Mouse (Mus musculus) stomach, postnatal 0 days (tissue): ENCODE results near the gene Rnft2. TPM values are rescaled to one million over a fixed set of nuclear protein-coding genes. Genes with fewer than 3 reads are reported as not detected.
A peak's percentile ranks its signal among the peaks of the same experiment; 100 is the strongest.

Experiments used
- ATAC-seq: fragments of 200-750 bp; cut with Nextera tagmentation; 2 replicates; pipeline ENCODE4 v1.8.0; 2017; ENCODE audit not compliant: low FRiP score, low TSS enrichment
- DNase-seq: peaks from one replicate; pipeline ENCODE4 v3.0.0-alpha.2; 2016; ENCODE audit warnings: low spot score
- H3K27ac ChIP-seq: fragments of 300-500 bp; sonication (generic); replicated peaks from 2 replicates; pipeline ENCODE4 v1.5.1; 2014; ENCODE audit warnings: mild to moderate bottlenecking, control low read depth
- H3K27me3 ChIP-seq: fragments of 300-500 bp; sonication (generic); 2 replicates; pipeline ENCODE4 v1.6.1; 2014; ENCODE audit warnings: low read length; ENCODE audit not compliant: control insufficient read depth, insufficient read depth
- H3K36me3 ChIP-seq: fragments of 300-500 bp; sonication (generic); 2 replicates; pipeline ENCODE4 v1.6.1; 2014; ENCODE audit warnings: low read length, mixed read lengths; ENCODE audit not compliant: control insufficient read depth, insufficient read depth
- H3K4me1 ChIP-seq: fragments of 300-500 bp; sonication (generic); replicated peaks from 2 replicates; pipeline ENCODE4 v1.6.1; 2014; ENCODE audit warnings: antibody characterized with exemption; ENCODE audit not compliant: control insufficient read depth, insufficient read depth
- H3K4me2 ChIP-seq: fragments of 300-500 bp; sonication (generic); replicated peaks from 2 replicates; pipeline ENCODE4 v1.6.1; 2014; ENCODE audit warnings: low read depth, mild to moderate bottlenecking, control low read depth, moderate library complexity
- H3K4me3 ChIP-seq: fragments of 300-500 bp; sonication (generic); 2 replicates; pipeline ENCODE4 v1.5.1; 2014; ENCODE audit warnings: low read depth, low read length, control low read depth
- H3K9ac ChIP-seq: fragments of 300-500 bp; sonication (generic); 2 replicates; pipeline ENCODE4 v1.6.1; 2014; ENCODE audit warnings: mild to moderate bottlenecking, low read length, control low read depth, mixed read lengths
- H3K9me3 ChIP-seq: fragments of 300-500 bp; sonication (generic); 2 replicates; pipeline ENCODE4 v1.6.1; 2016; ENCODE audit warnings: low read length; ENCODE audit not compliant: control insufficient read depth
- CTCF ChIP-seq: IDR thresholded peaks from 2 replicates; pipeline ENCODE4 v1.5.1; 2016; ENCODE audit warnings: antibody characterized with exemption, low read depth, mild to moderate bottlenecking, moderate library complexity
- EP300 ChIP-seq: optimal IDR thresholded peaks from 2 replicates; pipeline ENCODE3; 2016; ENCODE audit warnings: antibody characterized with exemption
- WGBS: fragments of 180-500 bp; shearing (Covaris S2); extraction: QIAGEN DNeasy Blood & Tissue Kit; methylation state at CpG from one replicate; pipeline ENCODE4 v1.1.7; 2014; 5-methylcytosine and 5-hydroxymethylcytosine counted together
- polyA plus RNA-seq: library from polyadenylated mRNA; unstranded; fragments of >200 nt; fragmentation: Nextera tagmentation; extraction: Ambion mirVana; gene quantifications from 2 replicates; pipeline ENCODE4 v1.2.1, GENCODE M21; 2015

Gene Rnft2
- polyA plus RNA-seq, 1 experiment from 2014 or later, result 0.62 TPM

DNA sequence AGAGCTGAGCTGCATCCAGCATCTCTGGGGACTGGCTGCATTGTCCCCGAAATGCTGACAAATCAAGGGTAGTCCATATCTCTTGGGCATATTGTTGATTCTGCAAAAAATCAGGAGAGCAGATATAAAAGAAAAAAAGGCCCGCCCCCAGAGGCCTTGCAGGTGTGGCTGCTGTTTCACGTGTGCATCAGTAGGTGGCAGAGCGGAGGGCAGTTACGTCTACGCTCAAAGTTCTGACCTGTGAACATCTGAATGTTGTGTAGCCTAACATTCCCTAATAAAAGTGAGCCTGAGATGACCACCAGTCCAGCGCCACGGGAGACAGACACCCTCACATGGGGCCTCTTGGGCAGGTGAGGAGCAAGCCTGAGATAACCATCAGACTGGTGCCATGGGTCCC lies 21.4 kb upstream of the Rnft2 start:
- no peak for ATAC-seq
- 31% methylated on average over 8 of the region's 8 CpGs for WGBS
- Histone ChIP-seq H3K4me2 (no peak overlapping the region), H3K4me3 (no peak overlapping the region), H3K9ac (no peak overlapping the region), H3K27me3 (no peaks in the 10 kb centered on the region), H3K9me3 (no peaks in the 10 kb centered on the region), H3K4me1 (no peaks in the 10 kb centered on the region), H3K36me3 (no peaks in the 10 kb centered on the region), H3K27ac (no peak overlapping the region)
- peak; percentile 42 for DNase-seq
- TF ChIP-seq EP300, result no peak
- TF ChIP-seq CTCF, result peak; percentile 64

DNA sequence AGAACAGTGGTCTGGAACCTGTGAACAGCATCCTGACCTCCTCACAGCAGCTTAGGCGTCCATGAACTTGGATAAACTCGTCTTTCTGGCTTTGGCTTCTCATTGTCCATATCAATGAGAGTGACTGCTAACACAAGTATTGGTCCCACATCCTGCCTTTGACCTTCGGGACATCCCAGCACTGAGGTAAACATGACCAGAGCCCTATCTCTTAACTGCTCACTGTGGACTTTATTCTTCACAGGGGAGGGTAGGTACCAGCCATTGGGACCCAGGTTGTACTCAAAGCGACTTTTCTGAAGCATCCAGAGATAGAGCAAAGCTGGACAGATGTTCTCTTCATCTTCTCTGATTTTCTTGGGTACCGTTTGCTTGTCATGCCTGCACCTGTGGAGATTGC lies 20.4 kb upstream of the Rnft2 start:
- Histone ChIP-seq H3K9me3 (no peaks in the 10 kb centered on the region), H3K9ac (no peak overlapping the region), H3K27me3 (no peaks in the 10 kb centered on the region), H3K4me3 (no peak overlapping the region), H3K27ac (no peak overlapping the region), H3K36me3 (peaks cover 3% of the 10 kb centered on the region; the same call in 1 of the 2 replicates), H3K4me1 (no peaks in the 10 kb centered on the region), H3K4me2 (no peak overlapping the region)
- no peak for TF ChIP-seq EP300
- TF ChIP-seq CTCF, result no peak
- ATAC-seq (no peak), DNase-seq (no peak)
- 62% methylated on average over 5 of the region's 5 CpGs for WGBS

DNA sequence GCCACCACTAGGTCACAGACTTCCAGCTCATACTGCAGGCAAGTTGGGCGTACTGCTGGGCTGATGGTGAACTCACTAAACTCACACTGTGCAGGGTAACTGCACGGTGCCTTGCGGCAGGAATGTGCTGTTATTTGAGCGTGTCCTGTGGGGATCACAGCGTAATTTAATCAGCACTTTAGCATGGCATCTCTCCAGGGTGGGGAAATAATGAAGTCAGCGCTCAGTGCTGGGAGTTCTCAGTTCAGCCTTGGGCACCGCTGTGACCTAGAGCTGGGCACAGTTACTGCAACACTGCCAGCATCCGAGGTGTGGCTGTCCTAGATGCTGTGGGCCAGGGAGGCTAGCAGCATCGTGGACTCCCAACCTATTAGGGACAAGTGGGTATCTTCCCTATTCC lies 19.4 kb upstream of the Rnft2 start:
- TF ChIP-seq CTCF, result no peak
- no peak for TF ChIP-seq EP300
- no peak overlapping the region for H3K4me2 ChIP-seq
- no peaks in the 10 kb centered on the region for H3K27me3 ChIP-seq
- no peaks in the 10 kb centered on the region for H3K9me3 ChIP-seq
- 80% methylated on average over 9 of the region's 9 CpGs for WGBS
- H3K27ac ChIP-seq, result no peak overlapping the region
- ATAC-seq, result no peak
- H3K4me1 ChIP-seq, result no peaks in the 10 kb centered on the region
- no peak overlapping the region for H3K4me3 ChIP-seq
- no peak for DNase-seq
- H3K9ac ChIP-seq, result no peak overlapping the region
- peaks cover 3% of the 10 kb centered on the region; the same call in 1 of the 2 replicates for H3K36me3 ChIP-seq

DNA sequence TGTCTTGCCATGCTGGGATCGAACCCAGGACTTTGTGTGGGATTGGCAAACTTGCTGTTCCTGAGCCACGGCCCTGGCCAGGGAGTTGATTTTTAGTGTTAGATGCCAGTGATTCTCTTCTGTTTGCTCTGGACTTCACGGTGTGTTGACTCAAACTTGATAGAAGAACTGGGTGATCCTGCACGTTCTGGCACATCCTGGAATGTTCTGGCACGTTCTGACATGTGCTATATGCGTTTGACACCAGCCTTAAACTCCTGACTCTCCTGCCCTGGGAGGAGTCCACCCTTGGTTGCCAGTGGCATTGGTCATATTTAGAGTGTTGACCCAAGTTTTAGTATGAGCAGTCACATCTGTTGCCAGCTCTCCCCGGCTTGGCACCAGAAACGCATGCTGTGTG lies 17.5 kb upstream of the Rnft2 start:
- no peak for DNase-seq
- no peaks in the 10 kb centered on the region for H3K27me3 ChIP-seq
- no peak for ATAC-seq

DNA sequence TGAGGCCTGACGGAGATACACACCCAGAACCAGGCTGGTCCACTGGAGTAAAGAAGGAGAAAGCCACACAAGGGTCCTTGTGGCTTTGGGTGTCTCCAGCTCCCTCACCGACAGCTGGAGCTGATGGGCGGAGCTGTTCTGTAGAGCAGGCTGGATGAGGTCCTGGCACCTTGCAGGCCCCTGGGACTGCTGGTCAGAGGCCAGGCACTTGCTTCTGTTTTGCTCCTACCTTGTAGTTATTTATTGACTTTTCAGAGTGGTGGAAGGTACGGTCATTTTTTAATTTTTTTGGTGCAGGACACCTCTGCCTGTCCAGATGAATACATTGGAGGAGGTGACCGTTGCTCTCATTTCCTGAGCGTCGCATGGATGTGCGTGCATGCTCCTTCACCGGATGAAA lies 16.3 kb upstream of the Rnft2 start:
- H3K4me1 ChIP-seq, result no peaks in the 10 kb centered on the region
- TF ChIP-seq EP300 (no peak), CTCF (no peak)

More for the DNA sequence above, 17.5 kb upstream of the Rnft2 start:
- Histone ChIP-seq H3K27ac (no peak overlapping the region), H3K9me3 (no peaks in the 10 kb centered on the region), H3K4me3 (no peak overlapping the region), H3K4me1 (no peaks in the 10 kb centered on the region), H3K36me3 (peaks cover 6% of the 10 kb centered on the region; the same call in 1 of the 2 replicates), H3K9ac (no peak overlapping the region), H3K4me2 (no peak overlapping the region)
- TF ChIP-seq CTCF (no peak), EP300 (no peak)
- 77% methylated on average over 8 of the region's 8 CpGs for WGBS

DNA sequence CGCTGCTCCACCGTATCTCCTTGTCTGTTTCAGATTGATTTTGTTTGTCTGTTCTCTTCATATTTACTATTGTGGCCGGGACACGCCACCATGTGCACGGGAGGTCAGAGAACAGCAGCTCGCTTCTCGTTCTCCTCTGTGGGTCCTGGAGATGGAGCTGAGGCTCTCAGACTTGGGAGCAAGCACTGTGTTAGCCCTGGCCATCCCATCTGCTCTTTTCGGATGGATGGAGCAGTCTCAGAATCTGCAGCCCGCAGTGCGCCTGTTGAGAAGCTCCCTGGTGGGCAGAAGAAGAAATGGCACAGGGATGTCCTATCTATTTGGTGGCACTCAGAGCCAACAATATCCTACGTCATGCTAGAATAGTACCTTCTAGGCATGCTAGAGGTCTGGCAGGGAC lies 15.7 kb upstream of the Rnft2 start:
- no peak overlapping the region for H3K4me3 ChIP-seq
- H3K36me3 ChIP-seq, result peaks cover 11% of the 10 kb centered on the region
- ATAC-seq (no peak), DNase-seq (no peak)
- no peak overlapping the region for H3K27ac ChIP-seq
- WGBS, result 87% methylated on average over 11 of the region's 11 CpGs
- no peaks in the 10 kb centered on the region for H3K9me3 ChIP-seq
- no peak overlapping the region for H3K4me2 ChIP-seq
- H3K9ac ChIP-seq, result no peak overlapping the region
- no peaks in the 10 kb centered on the region for H3K4me1 ChIP-seq
- H3K27me3 ChIP-seq, result no peaks in the 10 kb centered on the region
- TF ChIP-seq CTCF (no peak), EP300 (no peak)

More for the DNA sequence above, 16.3 kb upstream of the Rnft2 start:
- Histone ChIP-seq H3K9ac (no peak overlapping the region), H3K27me3 (no peaks in the 10 kb centered on the region), H3K4me2 (no peak overlapping the region), H3K27ac (no peak overlapping the region), H3K4me3 (no peak overlapping the region), H3K9me3 (no peaks in the 10 kb centered on the region), H3K36me3 (peaks cover 11% of the 10 kb centered on the region)
- ATAC-seq, result no peak
- 93% methylated on average over 9 of the region's 9 CpGs for WGBS
- DNase-seq, result no peak
